Mouse (Mus musculus) frontal cortex, postnatal 36 days (tissue): ENCODE measurements around the gene AA467197.
A peak's percentile ranks its signal among the peaks of the same experiment; 100 is the strongest.

Experiments used
- DNase-seq, 2 experiments: peaks; one replicate each; pipeline ENCODE4 v3.0.0; 2022; ENCODE audit warnings: low spot score in 2 of 2

The AA467197 gene

DNA sequence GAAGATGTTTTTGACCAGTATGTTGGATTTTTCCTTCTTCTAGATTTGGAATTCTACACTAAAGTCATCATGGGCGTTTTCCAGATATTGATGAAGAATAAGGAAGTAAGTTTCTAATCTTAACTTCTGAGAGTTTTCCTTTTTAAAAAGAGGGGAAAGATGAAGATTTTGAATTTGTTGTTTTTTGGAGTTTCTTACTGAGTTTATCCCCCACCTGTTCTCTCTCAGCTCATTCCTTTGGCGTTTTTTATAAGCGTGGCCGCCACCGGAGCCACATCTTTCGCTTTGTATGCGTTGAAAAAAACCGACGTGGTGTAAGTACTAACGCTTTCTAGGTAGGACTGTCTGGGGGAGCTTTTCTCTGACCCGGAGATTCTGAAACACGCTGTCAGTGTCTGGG lies 1.2 kb downstream of the AA467197 start:
- no peak for DNase-seq

- no peak for DNase-seq
These were observed 1.9 kb downstream of the AA467197 start for GRCm38 (mm10) chr2:122638673-122639072.

- no peak for DNase-seq
These were observed 15.6 kb downstream of the AA467197 start for GRCm38 (mm10) chr2:122652096-122653084.

DNA sequence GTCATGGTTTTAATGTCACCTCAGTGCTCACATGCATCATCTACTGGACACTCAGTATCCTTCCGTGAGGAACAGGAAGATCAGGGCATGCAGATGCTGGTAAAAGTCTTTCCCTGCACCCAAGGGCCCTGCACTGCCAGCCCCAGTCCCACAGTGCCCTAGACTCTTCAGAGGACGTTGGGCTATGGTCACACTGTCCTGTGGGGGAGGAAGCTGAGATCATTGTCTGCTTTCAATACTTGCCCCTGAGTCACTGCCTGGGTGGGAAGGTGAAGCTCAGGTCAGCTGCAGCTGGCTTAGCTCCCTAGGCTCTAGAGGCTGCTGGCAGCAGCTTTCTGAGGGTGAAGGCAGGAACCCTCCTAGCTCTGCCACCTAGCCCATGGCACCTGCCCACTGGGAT lies 19.3 kb downstream of the AA467197 start:
- DNase-seq = no peak

DNA sequence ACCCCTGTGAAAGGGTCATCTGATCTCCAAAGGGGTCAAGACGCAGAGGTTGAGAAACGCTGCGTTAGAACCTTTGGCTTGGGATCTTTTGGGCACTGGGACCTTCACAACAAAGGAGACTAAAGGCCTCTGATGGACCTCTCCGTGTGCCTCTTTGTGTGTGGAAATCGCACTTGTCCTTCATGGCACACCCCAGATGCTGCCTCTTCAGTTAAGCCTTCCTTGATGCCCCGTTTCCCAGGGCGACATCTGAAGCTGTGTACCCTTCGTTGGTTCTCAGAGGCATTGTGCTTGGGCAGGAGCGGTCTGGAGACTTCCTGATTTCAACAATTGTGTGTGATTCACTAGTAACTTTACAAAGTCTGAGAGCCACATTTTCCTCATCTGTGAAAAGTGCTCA lies 20.0 kb downstream of the AA467197 start:
- DNase-seq = no peak

- DNase-seq = no peak
These were observed 21.1 kb downstream of the AA467197 start for GRCm38 (mm10) chr2:122657707-122658524.

GRCm38 (mm10) chr2:122659825-122660224 lies 23.0 kb downstream of the AA467197 start:
- no peak for DNase-seq

DNA sequence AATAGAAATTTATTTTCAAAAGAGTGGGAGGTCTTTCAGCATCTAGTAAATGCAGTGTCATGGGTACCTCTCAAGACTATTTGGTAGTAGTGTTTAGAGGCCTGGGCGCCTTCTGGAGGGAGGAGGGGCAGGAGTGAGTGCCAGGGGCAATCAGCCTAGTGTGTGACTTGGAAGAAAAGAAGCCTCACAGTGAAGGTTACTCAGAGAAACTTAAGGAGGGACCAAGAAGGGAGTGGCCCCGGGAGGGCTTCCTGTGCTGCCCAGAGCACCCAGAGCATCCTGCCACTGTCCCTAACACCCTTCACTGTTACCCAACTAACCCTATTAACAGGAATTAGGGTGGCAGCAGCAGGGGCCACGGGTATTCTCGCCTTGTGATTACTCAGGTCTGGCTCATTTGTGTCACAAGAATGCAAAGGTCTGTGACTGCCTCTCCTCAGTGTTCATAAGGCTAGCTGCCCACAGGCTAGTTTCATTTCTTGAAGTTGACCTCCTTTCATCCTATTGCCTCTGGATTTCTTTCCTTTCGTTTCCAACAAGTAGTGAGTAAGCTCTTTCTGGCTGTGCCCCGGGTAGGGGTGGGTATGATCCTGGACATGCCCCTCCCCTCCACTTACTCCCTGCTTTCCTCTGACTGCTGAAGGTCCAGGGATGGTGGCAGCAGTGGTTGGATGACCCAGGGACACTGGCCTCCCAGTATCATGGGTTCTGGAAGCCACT lies 28.6 kb downstream of the AA467197 start:
- DNase-seq = no peak

- peak in 1 of 2 experiments; percentile 17 for DNase-seq
These were observed 29.4 kb downstream of the AA467197 start for GRCm38 (mm10) chr2:122665973-122666875.

GRCm38 (mm10) chr2:122667856-122668255 lies 31.1 kb downstream of the AA467197 start:
- DNase-seq = peak; percentile 31 to 49

DNA sequence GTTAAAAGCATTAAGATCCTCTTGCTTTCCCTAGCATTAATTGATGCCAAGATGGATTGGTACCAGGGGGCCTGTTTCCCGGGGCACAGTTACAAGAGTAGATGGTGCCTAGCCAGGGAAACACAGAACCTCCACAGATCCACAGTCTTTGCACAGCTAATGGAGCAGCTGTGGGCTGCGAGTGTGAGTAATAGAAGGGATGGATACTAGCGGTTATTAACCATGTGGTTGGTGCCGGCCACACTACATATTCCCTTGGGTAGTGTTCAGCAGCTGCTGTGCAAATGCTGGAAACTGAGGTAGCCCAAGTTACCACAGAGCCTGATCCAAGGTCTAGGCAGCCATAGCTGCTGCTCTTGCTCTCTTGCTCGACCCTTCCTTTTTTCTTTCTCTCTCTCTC lies 34.9 kb downstream of the AA467197 start:
- no peak for DNase-seq

- DNase-seq = no peak
These were observed 36.1 kb downstream of the AA467197 start for GRCm38 (mm10) chr2:122672841-122673240.

DNA sequence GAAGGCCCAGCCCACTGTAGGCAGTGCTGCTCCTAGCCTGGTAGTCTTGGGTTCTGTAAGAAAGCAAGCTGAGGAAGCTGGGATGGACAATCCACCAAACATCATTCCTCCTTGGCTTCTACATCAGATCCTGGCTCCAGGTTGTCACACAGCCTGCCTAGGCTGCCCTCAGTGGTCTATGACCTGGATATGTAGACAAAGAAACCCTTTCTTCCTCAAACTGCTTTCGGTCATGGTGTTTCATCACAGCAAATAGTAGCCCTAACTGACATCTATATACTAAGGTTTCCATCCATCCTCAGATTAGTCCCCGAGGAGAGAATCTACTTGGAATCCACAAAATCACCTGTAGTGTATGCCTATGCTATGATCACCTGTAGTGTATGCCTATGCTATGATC lies 38.3 kb downstream of the AA467197 start:
- no peak for DNase-seq

DNA sequence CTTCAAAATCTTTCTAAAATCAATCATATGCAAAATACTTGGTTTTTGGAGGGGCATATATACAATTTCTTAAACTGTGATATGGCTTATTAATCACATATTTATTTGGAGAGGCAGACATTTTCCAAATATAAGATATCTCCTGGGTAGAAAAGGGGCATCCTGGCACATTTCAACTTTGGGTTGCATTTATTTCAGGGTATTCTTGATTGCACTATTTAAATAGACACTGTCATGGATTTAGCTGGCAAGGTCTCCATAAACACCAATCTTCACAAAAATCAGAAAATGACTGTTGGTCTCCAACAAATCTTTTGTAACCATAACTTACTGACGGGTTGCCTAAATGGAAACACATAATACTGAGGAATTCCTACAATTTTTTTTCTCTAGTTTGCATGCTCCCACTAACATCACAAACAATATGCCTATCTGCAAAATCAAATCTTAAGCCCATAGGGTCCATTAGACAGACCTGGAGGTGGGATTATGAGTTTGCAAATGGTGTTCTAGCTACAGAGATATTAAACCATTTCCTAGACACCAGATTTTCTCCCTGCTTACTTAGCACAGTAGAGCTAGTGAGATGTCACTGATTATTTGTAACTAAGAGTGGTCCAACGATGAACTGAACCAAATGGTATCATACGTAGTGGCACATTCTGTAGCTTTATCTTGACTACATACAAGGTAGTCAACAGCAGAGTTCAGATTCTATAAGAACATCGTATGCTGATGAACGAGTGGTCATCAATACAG lies 44.8 kb downstream of the AA467197 start:
- DNase-seq = no peak

DNA sequence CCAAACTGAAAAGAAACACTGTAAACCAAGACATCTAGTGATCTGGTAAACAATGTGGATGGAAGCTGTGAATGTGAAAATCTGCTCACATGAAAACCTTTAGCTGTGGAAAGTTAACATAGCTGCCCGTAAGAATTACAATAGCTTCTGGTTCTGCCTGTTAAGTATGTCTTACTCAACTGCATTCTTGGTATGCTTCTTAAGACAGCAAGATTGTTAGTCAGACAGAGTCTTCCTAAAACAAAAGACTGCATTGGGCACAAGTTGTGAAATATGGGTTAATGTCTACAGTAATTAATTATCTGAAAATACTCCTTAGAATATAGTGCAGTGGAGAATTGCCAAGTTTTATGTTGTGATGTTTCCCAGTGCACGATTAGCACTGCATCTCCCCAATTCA lies 45.7 kb downstream of the AA467197 start:
- no peak for DNase-seq

DNA sequence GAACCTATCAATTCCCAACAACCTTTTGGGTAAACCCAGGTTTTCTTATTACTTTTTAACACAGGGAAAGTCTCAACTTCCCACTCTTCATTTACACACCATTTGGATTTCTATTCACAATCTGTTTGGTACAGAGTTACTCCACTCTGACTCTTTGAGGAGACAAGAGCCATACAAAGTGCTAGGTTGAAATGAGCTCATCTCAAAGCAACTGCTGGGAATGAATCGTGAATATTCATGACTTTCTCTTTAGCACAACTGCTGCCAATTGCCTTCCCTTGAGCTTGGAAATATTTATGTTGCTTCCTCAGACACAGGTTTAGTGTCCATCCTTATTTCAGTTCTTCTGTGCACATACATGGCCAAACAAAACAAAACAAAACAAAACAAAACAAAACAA lies 46.9 kb downstream of the AA467197 start:
- DNase-seq = no peak

GRCm38 (mm10) chr2:122686665-122687064 lies 49.9 kb downstream of the AA467197 start:
- DNase-seq = no peak
